Mouse (Mus musculus): ENCODE measurements around the gene Midn. TPM values are rescaled to one million over a fixed set of nuclear protein-coding genes. Genes with fewer than 3 reads are reported as not detected.

The Midn gene
- total and polyA plus RNA-seq, 3 experiments: 8.1 to 26.7 TPM; not detected in 1

- no peak for TF ChIP-seq SMC3 (IDR thresholded peaks at IDR 0.05; ENCODE audit: low read depth, low read length)
- no peak for TF ChIP-seq KAT2A (conservative IDR thresholded peaks at IDR 0.05; ENCODE audit: low read depth, low read length)
- 0 out of 2 replicates have a peak, but pooled peaks have one; percentile 16 for TF ChIP-seq HCFC1 (IDR thresholded peaks at IDR 0.05; ENCODE audit: low read depth, low read length)
- TF ChIP-seq MYC (IDR thresholded peaks at IDR 0.05; ENCODE audit: low read depth, low read length): no peak
- no peak for TF ChIP-seq MEF2A (IDR thresholded peaks at IDR 0.05; ENCODE audit: extremely low read depth, insufficient replicate concordance, low read depth, low read length, poor library complexity, severe bottlenecking)
- no peak for TF ChIP-seq NRF1 (IDR thresholded peaks at IDR 0.05; ENCODE audit: insufficient read depth, low read depth, low read length, poor library complexity, severe bottlenecking)
- H3K79me2 ChIP-seq (ENCODE audit: control insufficient read depth, insufficient read depth, low read length, poor library complexity): peaks cover 2% of the 10 kb centered on the region; the same call in 1 of the 2 replicates
- H3K36me3 ChIP-seq (ENCODE audit: control insufficient read depth in 1 of 2, insufficient read depth in 2 of 2, low read length in 2 of 2): peaks cover 0 to 13% of the 10 kb centered on the region in 2 experiments; a peak in 2 of 4 replicates
- no peak overlapping the region for H3K4me3 ChIP-seq (ENCODE audit: control insufficient read depth in 1 of 2, insufficient read depth in 1 of 2, low read depth in 2 of 2, low read length in 2 of 2)
- peak; percentile 35 for DNase-seq (ENCODE audit: low read depth, low spot score)
- no peaks in the 10 kb centered on the region for H3K27me3 ChIP-seq (ENCODE audit: control insufficient read depth in 1 of 2, insufficient read depth in 2 of 2, low read length in 2 of 2)
- no peak overlapping the region for H3K27ac ChIP-seq (ENCODE audit: control insufficient read depth, low read depth, low read length)
- H3K9me3 ChIP-seq (replicated peaks; ENCODE audit: insufficient read depth, low read length): no peaks in the 10 kb centered on the region
- peaks cover 9 to 30% of the 10 kb centered on the region in 2 experiments for H3K4me1 ChIP-seq (ENCODE audit: control insufficient read depth in 1 of 2, insufficient read depth in 2 of 2, low read length in 2 of 2)
- no peak overlapping the region for H3K9ac ChIP-seq (ENCODE audit: control insufficient read depth, low read depth, low read length, poor library complexity, severe bottlenecking)
These were observed 14.7 kb downstream of the Midn start for GRCm38 (mm10) chr10:80162716-80163299.

- H3K4me3 ChIP-seq (ENCODE audit: control insufficient read depth in 1 of 2, insufficient read depth in 1 of 2, low read depth in 2 of 2, low read length in 2 of 2): no peak overlapping the region
- TF ChIP-seq ZNF384 (IDR thresholded peaks at IDR 0.05; ENCODE audit: low read depth, low read length): peak; percentile 42; the same call in 1 of the 2 replicates
- no peak for TF ChIP-seq SMC3 (IDR thresholded peaks at IDR 0.05; ENCODE audit: low read depth, low read length)
- no peak for TF ChIP-seq RCOR1 (IDR thresholded peaks at IDR 0.05; ENCODE audit: low read depth, low read length)
- no peak overlapping the region for H3K9ac ChIP-seq (ENCODE audit: control insufficient read depth, low read depth, low read length, poor library complexity, severe bottlenecking)
- H3K9me3 ChIP-seq (replicated peaks; ENCODE audit: insufficient read depth, low read length): no peaks in the 10 kb centered on the region
- peaks cover 0 to 12% of the 10 kb centered on the region in 2 experiments; a peak in 2 of 4 replicates for H3K36me3 ChIP-seq (ENCODE audit: control insufficient read depth in 1 of 2, insufficient read depth in 2 of 2, low read length in 2 of 2)
- H3K79me2 ChIP-seq (ENCODE audit: control insufficient read depth, insufficient read depth, low read length, poor library complexity): peaks cover 7% of the 10 kb centered on the region; the same call in 1 of the 2 replicates
- peak; percentile 22 for DNase-seq (ENCODE audit: low read depth, low spot score)
- no peak overlapping the region for H3K27ac ChIP-seq (ENCODE audit: control insufficient read depth, low read depth, low read length)
- no peaks in the 10 kb centered on the region for H3K27me3 ChIP-seq (ENCODE audit: control insufficient read depth in 1 of 2, insufficient read depth in 2 of 2, low read length in 2 of 2)
- H3K4me1 ChIP-seq (ENCODE audit: control insufficient read depth in 1 of 2, insufficient read depth in 2 of 2, low read length in 2 of 2): peaks cover 6 to 33% of the 10 kb centered on the region in 2 experiments
These were observed 15.6 kb downstream of the Midn start for GRCm38 (mm10) chr10:80163721-80164120.

GRCm38 (mm10) chr10:80164161-80164997, 16.3 kb downstream of the Midn start:
- Histone ChIP-seq H3K9me3 (replicated peaks; ENCODE audit: insufficient read depth, low read length) (no peaks in the 10 kb centered on the region), H3K36me3 (ENCODE audit: control insufficient read depth in 1 of 2, insufficient read depth in 2 of 2, low read length in 2 of 2) (peaks cover 0 to 12% of the 10 kb centered on the region in 2 experiments; a peak in 2 of 4 replicates), H3K27me3 (ENCODE audit: control insufficient read depth in 1 of 2, insufficient read depth in 2 of 2, low read length in 2 of 2) (no peaks in the 10 kb centered on the region), H3K79me2 (ENCODE audit: control insufficient read depth, insufficient read depth, low read length, poor library complexity) (peaks cover 8% of the 10 kb centered on the region; the same call in 1 of the 2 replicates), H3K4me1 (ENCODE audit: control insufficient read depth in 1 of 2, insufficient read depth in 2 of 2, low read length in 2 of 2) (peaks cover 4 to 29% of the 10 kb centered on the region in 2 experiments), H3K4me3 (ENCODE audit: control insufficient read depth in 1 of 2, insufficient read depth in 1 of 2, low read depth in 2 of 2, low read length in 2 of 2) (peak overlapping the region; percentile 44 to 52), H3K9ac (ENCODE audit: control insufficient read depth, low read depth, low read length, poor library complexity, severe bottlenecking) (peak overlapping the region; percentile 53), H3K27ac (ENCODE audit: control insufficient read depth, low read depth, low read length) (no peak overlapping the region)
- TF ChIP-seq ZMIZ1 (IDR thresholded peaks at IDR 0.05; ENCODE audit: low read depth, low read length) (no peak), SMC3 (IDR thresholded peaks at IDR 0.05; ENCODE audit: low read depth, low read length) (no peak), MEF2A (IDR thresholded peaks at IDR 0.05; ENCODE audit: extremely low read depth, insufficient replicate concordance, low read depth, low read length, poor library complexity, severe bottlenecking) (no peak), SIN3A (IDR thresholded peaks at IDR 0.05; ENCODE audit: low read length) (no peak), JUND (IDR thresholded peaks at IDR 0.05; ENCODE audit: low read depth, low read length) (no peak), POLR2A (IDR thresholded peaks at IDR 0.05; ENCODE audit: control insufficient read depth in 1 of 2, insufficient read depth in 1 of 2, low read depth in 1 of 2, low read length in 2 of 2, poor library complexity in 1 of 2) (no peak), ZNF384 (IDR thresholded peaks at IDR 0.05; ENCODE audit: low read depth, low read length) (no peak)
- peak; percentile 17 for DNase-seq (ENCODE audit: low read depth, low spot score)

Data from MEL (cell line).